Mouse (Mus musculus): ENCODE data around the gene Aaed1. TPM values are rescaled to one million over a fixed set of nuclear protein-coding genes. Genes with fewer than 3 reads are reported as not detected.

Gene Aaed1
- total RNA-seq, 4 experiments from 2014 or later: 21.0 to 23.6 (median 23.1) TPM

- no peak for DNase-seq (ENCODE audit: low spot score in 2 of 2)
Measured at GRCm38 (mm10) chr13:64252147-64252546, 60.4 kb downstream of the Aaed1 start.

GRCm38 (mm10) chr13:64250363-64250762 lies 62.1 kb downstream of the Aaed1 start:
- no peak for DNase-seq (ENCODE audit: low spot score in 2 of 2)

- peak; percentile 43 to 77 for DNase-seq (ENCODE audit: low spot score in 2 of 2)
Measured at GRCm38 (mm10) chr13:64248775-64249524, 63.6 kb downstream of the Aaed1 start.

GRCm38 (mm10) chr13:64248161-64248774 lies 64.2 kb downstream of the Aaed1 start:
- DNase-seq (ENCODE audit: low spot score in 2 of 2): no peak

GRCm38 (mm10) chr13:64246106-64246505 lies 66.4 kb downstream of the Aaed1 start:
- DNase-seq (ENCODE audit: low spot score in 2 of 2): no peak

GRCm38 (mm10) chr13:64244685-64245261 lies 67.7 kb downstream of the Aaed1 start:
- no peak for DNase-seq (ENCODE audit: low spot score in 2 of 2)

- DNase-seq (ENCODE audit: low spot score in 2 of 2): no peak
Measured at GRCm38 (mm10) chr13:64242721-64243120, 69.8 kb downstream of the Aaed1 start.

- DNase-seq (ENCODE audit: low spot score in 2 of 2): no peak
Measured at GRCm38 (mm10) chr13:64240626-64241025, 71.9 kb downstream of the Aaed1 start.

- DNase-seq (ENCODE audit: low spot score in 2 of 2): no peak
Measured at GRCm38 (mm10) chr13:64237681-64238157, 74.8 kb downstream of the Aaed1 start.

- DNase-seq (ENCODE audit: low spot score in 2 of 2): peak in 1 of 2 experiments; percentile 29
Measured at GRCm38 (mm10) chr13:64237000-64237680, 75.4 kb downstream of the Aaed1 start.

- no peak for DNase-seq (ENCODE audit: low spot score in 2 of 2)
Measured at GRCm38 (mm10) chr13:64235777-64236176, 76.7 kb downstream of the Aaed1 start.

GRCm38 (mm10) chr13:64235062-64235715 lies 77.3 kb downstream of the Aaed1 start:
- no peak for DNase-seq (ENCODE audit: low spot score in 2 of 2)

- no peak for DNase-seq (ENCODE audit: low spot score in 2 of 2)
Measured at GRCm38 (mm10) chr13:64233139-64233538, 79.4 kb downstream of the Aaed1 start.

- DNase-seq (ENCODE audit: low spot score in 2 of 2): no peak
Measured at GRCm38 (mm10) chr13:64226725-64227124, 85.8 kb downstream of the Aaed1 start.

GRCm38 (mm10) chr13:64225738-64226137 lies 86.8 kb downstream of the Aaed1 start:
- no peak for DNase-seq (ENCODE audit: low spot score in 2 of 2)

Other genes starting within 250 kb of the Aaed1 start
- gene Hsd17b3, start 223.5 kb downstream of the Aaed1 start, total RNA-seq (2022): not detected
- gene Slc35d2, start 183.3 kb downstream of the Aaed1 start, total RNA-seq (2022): 1 to 10 TPM in 2 of 4 experiments, under 1 TPM in 2; 0.46 to 2.2 (median 1.2) TPM
- gene Zfp367, start 159.5 kb downstream of the Aaed1 start, total RNA-seq (2022): 10 to 100 TPM; 24.5 to 27.7 (median 25.8) TPM
- 100 to 1,000 TPM; 194 to 218 (median 205) TPM for gene Habp4, start 150.9 kb downstream of the Aaed1 start, total RNA-seq (2022)
- 10 to 100 TPM; 15.0 to 21.0 (median 19.1) TPM for gene Cdc14b, start 37.4 kb downstream of the Aaed1 start, total RNA-seq (2022)
- gene Ctsl, start 58.2 kb upstream of the Aaed1 start, total RNA-seq (2022): 100 to 1,000 TPM; 129 to 196 (median 170) TPM
- gene Cdk20, start 119.6 kb upstream of the Aaed1 start, total RNA-seq (2022): 10 to 100 TPM; 10.1 to 15.2 (median 10.6) TPM
- gene Fam240b, start 185.1 kb upstream of the Aaed1 start, total RNA-seq (2022): not detected

Measured in left cerebral cortex, adult 8-10 months (tissue).